Mouse (Mus musculus) spleen, adult 2 months (tissue): ENCODE measurements around the gene Prpf3.

Source experiments
- CTCF ChIP-seq: fragments of 200-500 bp; IDR thresholded peaks from 2 replicates; pipeline ENCODE4 v1.5.1; 2011; ENCODE audit warnings: mild to moderate bottlenecking, inconsistent platforms; ENCODE audit not compliant: insufficient read depth, insufficient read length, insufficient replicate concordance; ENCODE audit errors: extremely low read depth
- POLR2A ChIP-seq: fragments of 200-500 bp; IDR thresholded peaks from 2 replicates; pipeline ENCODE4 v1.6.1; 2011; ENCODE audit warnings: low read depth, low read length, inconsistent platforms

- no peak for TF ChIP-seq CTCF
- no peak for TF ChIP-seq POLR2A
Measured at GRCm38 (mm10) chr3:95839250-95839649, 16.4 kb downstream of the Prpf3 start.
